Mouse (Mus musculus) megakaryocyte, adult 5-6 weeks (primary cell): Measurements from ENCODE around the gene Serpina7. TPM values are rescaled to one million over a fixed set of nuclear protein-coding genes. Genes with fewer than 3 reads are reported as not detected.

Experiments used
- ATAC-seq: 2 replicates; pipeline ENCODE4 v1.8.0; 2016; ENCODE audit warnings: mild to moderate bottlenecking, inconsistent platforms; ENCODE audit not compliant: poor library complexity, severe bottlenecking
- total RNA-seq, 2 experiments: library from RNA; stranded (forward) in 1 of 2; stranded (reverse) in 1 of 2; fragments of 153-499, 151-499 nt in 1 of 2; fragments of 221-1000, 200-1000 nt in 1 of 2; gene quantifications; 2 replicates each; pipeline versions ENCODE4 v1.2.3 to v1.2.4; 2015 to 2017

Gene Serpina7
- total RNA-seq (2015) (not detected in 2 replicates), total RNA-seq (2017) (not detected in 2 replicates)

DNA sequence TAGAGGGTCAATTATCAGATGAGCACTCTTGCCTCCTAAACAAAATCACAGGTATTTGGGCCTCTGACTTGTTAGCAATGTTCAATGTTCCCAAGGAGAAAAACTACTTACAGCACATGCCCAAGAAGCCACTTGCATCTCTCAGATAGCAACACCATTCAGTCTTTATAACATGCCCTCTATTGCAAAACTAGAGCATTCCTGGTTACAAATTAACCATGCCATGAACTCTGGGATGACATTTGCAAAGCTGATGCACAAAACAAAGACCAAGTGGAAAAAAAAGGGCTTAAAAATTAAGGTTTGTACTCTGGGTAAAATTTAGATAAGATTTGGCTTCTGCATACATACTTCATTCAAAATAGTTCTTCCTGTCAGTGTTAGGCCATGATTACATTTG, at the start of gene Serpina7:
Gene Serpina7, minus strand, starts transcription at position 160 of the 400 bp plus-strand sequence.
- ATAC-seq = no peak

DNA sequence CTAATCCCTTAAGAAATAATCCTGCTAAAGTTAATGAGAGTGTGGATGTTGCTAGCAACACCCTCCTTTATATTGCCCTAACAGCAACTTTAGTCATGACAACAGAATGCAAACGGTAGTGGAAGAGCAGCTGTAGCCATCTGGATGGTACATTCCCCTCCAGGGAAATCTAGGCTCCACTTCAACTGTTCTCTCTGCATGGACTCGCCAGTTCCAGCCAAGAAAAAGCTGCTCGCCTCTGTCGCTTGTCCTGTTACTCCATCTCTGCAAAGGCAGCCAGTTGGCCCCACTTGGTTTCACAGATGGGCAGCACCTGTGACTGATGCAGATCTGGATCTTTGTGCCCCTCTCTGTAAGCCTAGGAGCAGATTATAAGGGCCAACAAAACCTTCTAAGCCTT, 49.0 kb upstream of the Serpina7 start:
- ATAC-seq = no peak

GRCm38 (mm10) chrX:139097197-139097596, 12.2 kb upstream of the Serpina7 start:
- ATAC-seq = no peak

GRCm38 (mm10) chrX:139085943-139086342, 907 bp upstream of the Serpina7 start, which contains the start of gene 4930513O06Rik:
TSS of gene 4930513O06Rik (plus strand) at chrX:139086243.
- ATAC-seq = no peak

DNA sequence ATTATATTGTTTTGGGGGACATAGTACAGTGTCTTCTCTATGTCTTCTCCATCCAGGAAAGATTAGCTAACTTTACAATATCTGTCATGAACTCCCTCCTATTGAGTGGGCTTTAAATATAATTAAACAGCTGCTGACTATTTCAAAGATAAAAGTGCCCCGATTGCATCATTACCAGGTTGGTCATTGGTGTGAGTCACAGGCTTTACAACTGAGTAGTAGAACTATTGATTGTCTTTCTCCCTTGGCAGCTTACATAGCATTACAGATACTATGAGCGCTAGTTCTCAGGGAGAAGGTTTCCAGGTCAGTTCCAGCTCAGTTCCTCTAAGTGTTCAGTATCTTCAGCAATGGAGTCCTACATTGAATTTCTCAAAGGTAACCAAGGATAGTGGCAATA, 6.5 kb downstream of the Serpina7 start:
- no peak for ATAC-seq

GRCm38 (mm10) chrX:139064078-139064477, 21.0 kb downstream of the Serpina7 start:
- ATAC-seq = no peak

- ATAC-seq = no peak
Observed at GRCm38 (mm10) chrX:139053149-139053548, 31.9 kb downstream of the Serpina7 start.

- ATAC-seq = no peak
Observed at GRCm38 (mm10) chrX:139051976-139052375, 33.1 kb downstream of the Serpina7 start.

GRCm38 (mm10) chrX:139041148-139041547, 43.9 kb downstream of the Serpina7 start:
- ATAC-seq = no peak

DNA sequence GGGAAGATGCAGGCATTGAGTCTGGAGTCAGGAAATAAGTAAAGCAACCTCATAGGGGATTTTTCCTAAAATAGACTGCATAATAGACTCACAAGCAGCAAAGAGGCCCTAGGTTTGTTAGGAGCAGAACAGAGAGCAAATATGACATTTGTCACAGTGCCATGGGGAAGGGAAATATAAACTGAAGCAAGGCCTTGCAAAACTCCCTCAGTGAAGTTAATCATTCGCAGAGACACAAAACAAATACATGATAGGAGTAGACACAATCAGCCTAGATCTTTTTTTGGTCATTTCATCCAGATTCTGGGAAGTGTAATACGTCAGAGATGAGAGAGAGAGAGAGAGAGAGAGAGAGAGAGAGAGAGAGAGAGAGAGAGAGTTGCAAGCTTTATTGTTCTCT, 45.7 kb downstream of the Serpina7 start:
- no peak for ATAC-seq

DNA sequence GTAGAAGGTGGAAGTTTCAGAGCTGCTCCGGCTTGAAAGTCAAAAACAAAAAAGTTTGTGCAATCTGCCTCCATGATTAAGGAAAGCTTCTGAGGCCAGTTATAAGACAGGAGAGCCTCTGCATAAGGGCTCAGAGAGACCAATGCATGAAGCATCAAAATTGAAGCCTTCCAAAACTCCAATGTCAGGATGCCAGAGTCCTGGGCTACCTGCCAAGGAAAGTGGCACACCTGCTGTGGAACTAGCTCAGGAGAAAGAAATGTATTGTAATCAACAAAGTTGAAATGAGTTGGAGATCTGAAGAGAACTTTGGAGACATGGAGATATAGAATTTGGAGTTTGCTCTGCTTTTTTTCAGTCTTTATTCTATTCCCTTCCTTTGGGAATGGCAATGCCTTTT, 47.4 kb downstream of the Serpina7 start:
- ATAC-seq = no peak

Other genes starting within 250 kb of the Serpina7 start
- not detected in 2 replicates for gene Nrk, start 170.8 kb downstream of the Serpina7 start, total RNA-seq (2015)
- gene Nrk, start 170.8 kb downstream of the Serpina7 start, total RNA-seq (2017) = not detected in 2 replicates
- not detected in 2 replicates for gene 4930513O06Rik, start 1.0 kb upstream of the Serpina7 start, total RNA-seq (2015)
- not detected in 2 replicates for gene 4930513O06Rik, start 1.0 kb upstream of the Serpina7 start, total RNA-seq (2017)
- gene 4933428M09Rik, start 94.0 kb upstream of the Serpina7 start, total RNA-seq (2015) = not detected in 2 replicates
- not detected in 2 replicates for gene 4933428M09Rik, start 94.0 kb upstream of the Serpina7 start, total RNA-seq (2017)
- not detected in 2 replicates for gene Mum1l1, start 124.8 kb upstream of the Serpina7 start, total RNA-seq (2015)
- not detected in 2 replicates for gene Mum1l1, start 124.8 kb upstream of the Serpina7 start, total RNA-seq (2017)
- not detected in 2 replicates for gene Trap1a, start 248.4 kb upstream of the Serpina7 start, total RNA-seq (2015)
- gene Trap1a, start 248.4 kb upstream of the Serpina7 start, total RNA-seq (2017) = not detected in 2 replicates